Mouse (Mus musculus) heart, adult 11 months (tissue): ENCODE measurements around the gene Cds1.

Experiments used
- DNase-seq: peaks from one replicate; pipeline ENCODE4 v3.0.0; 2022

Cds1 gene

GRCm38 (mm10) chr5:101779376-101779863 lies 14.5 kb downstream of the Cds1 start:
- no peak for DNase-seq

- DNase-seq = no peak
Observed at GRCm38 (mm10) chr5:101780918-101781317, 16.0 kb downstream of the Cds1 start.

GRCm38 (mm10) chr5:101784328-101784727 lies 19.4 kb downstream of the Cds1 start:
- no peak for DNase-seq

GRCm38 (mm10) chr5:101784787-101785186 lies 19.9 kb downstream of the Cds1 start:
- no peak for DNase-seq

- no peak for DNase-seq
Observed at GRCm38 (mm10) chr5:101785921-101786614, 21.1 kb downstream of the Cds1 start.

- DNase-seq = no peak
Observed at GRCm38 (mm10) chr5:101789770-101790169, 24.8 kb downstream of the Cds1 start.

- no peak for DNase-seq
Observed at GRCm38 (mm10) chr5:101790560-101790959, 25.6 kb downstream of the Cds1 start.

GRCm38 (mm10) chr5:101792665-101793064 lies 27.7 kb downstream of the Cds1 start:
- no peak for DNase-seq

- DNase-seq = no peak
Observed at GRCm38 (mm10) chr5:101801891-101802290, 37.0 kb downstream of the Cds1 start.

- DNase-seq = no peak
Observed at GRCm38 (mm10) chr5:101802358-101803022, 37.6 kb downstream of the Cds1 start.

- no peak for DNase-seq
Observed at GRCm38 (mm10) chr5:101811296-101812169, 46.6 kb downstream of the Cds1 start.

GRCm38 (mm10) chr5:101816822-101817221 lies 51.9 kb downstream of the Cds1 start:
- DNase-seq = no peak

- DNase-seq = no peak
Observed at GRCm38 (mm10) chr5:101819216-101819615, 54.3 kb downstream of the Cds1 start.

- no peak for DNase-seq
Observed at GRCm38 (mm10) chr5:101819844-101820243, 54.9 kb downstream of the Cds1 start.

GRCm38 (mm10) chr5:101821052-101821451 lies 56.1 kb downstream of the Cds1 start:
- no peak for DNase-seq

GRCm38 (mm10) chr5:101821491-101822310 lies 56.8 kb downstream of the Cds1 start:
- DNase-seq = no peak

- DNase-seq = no peak
Observed at GRCm38 (mm10) chr5:101822311-101822670, 57.4 kb downstream of the Cds1 start.

- DNase-seq = no peak
Observed at GRCm38 (mm10) chr5:101825111-101825911, 60.4 kb downstream of the Cds1 start.

- peak; percentile 94 for DNase-seq
Observed at GRCm38 (mm10) chr5:101826531-101826970, 61.6 kb downstream of the Cds1 start.

- no peak for DNase-seq
Observed at GRCm38 (mm10) chr5:101827477-101827876, 62.5 kb downstream of the Cds1 start.

GRCm38 (mm10) chr5:101828932-101829331 lies 64.0 kb downstream of the Cds1 start:
- DNase-seq = no peak

- no peak for DNase-seq
Observed at GRCm38 (mm10) chr5:101830180-101830579, 65.2 kb downstream of the Cds1 start.
